Comparison of ENCODE assay signal across 8 mouse cellular contexts in the genomic region with DNA sequence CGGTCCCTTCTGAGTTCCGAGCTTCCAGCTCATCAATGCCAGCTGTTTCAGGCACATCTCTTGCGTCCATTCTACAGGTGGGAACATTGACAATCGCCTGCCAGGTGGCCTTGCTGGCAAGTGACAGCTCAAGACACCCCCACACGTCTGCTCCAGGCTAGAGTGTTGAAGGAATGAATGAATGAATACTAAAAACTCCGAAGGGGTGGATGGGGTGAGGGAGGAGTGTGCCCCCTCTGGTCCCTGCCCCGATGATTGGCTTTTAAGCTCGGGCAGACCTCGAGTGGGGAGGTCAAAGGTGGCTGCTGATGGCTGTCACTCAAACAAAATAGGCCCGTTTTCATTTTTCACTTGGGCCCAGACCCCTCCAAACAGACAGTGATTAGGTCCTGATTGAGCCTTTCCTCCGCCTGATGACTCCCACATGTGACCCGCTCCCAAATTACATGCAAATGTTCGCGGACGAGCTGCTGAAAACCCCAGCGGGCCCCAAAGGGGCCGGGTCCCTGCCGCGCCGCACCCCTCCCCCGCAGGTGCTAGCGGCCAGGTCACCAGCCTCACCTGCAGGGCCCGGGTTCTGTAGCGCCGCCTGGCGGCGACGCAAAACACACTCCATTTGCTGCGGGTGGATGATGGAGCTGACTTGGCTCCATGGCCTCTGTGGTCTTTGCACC.
DNase-seq lines count a peak whose midpoint lies in the region; ATAC-seq lines count a peak whose summit lies in the region.

No protein-coding gene starts in this region.

- H3K4me3 ChIP-seq in heart, embryonic 10.5 days, result peak overlapping the region; percentile 55
- H3K4me3 ChIP-seq in lung, embryonic 15.5 days, result peak overlapping the region; percentile 17; the same call in 1 of the 2 replicates

- no peak overlapping the region for H3K27ac ChIP-seq in heart, embryonic 10.5 days
- H3K27ac ChIP-seq in lung, embryonic 15.5 days, result no peak overlapping the region

- peaks cover 46% of the 10 kb centered on the region for H3K4me1 ChIP-seq in heart, embryonic 10.5 days
- H3K4me1 ChIP-seq in lung, embryonic 15.5 days, result peaks cover 26% of the 10 kb centered on the region

- H3K4me2 ChIP-seq in lung, embryonic 15.5 days, result peak overlapping the region; percentile 61

- no peak overlapping the region for H3K9ac ChIP-seq in lung, embryonic 15.5 days

- ATAC-seq in lung, embryonic 15.5 days (ENCODE audit: borderline replicate concordance, extremely low read depth, low FRiP score, low TSS enrichment), result no peak
- ATAC-seq in megakaryocyte, adult 5-6 weeks (ENCODE audit: poor library complexity, severe bottlenecking), result no peak

- no peaks in the 10 kb centered on the region for H3K9me3 ChIP-seq in heart, embryonic 10.5 days
- H3K9me3 ChIP-seq in lung, embryonic 15.5 days, result no peaks in the 10 kb centered on the region

- WGBS in heart, embryonic 10.5 days, result 3% methylated on average over 29 of the region's 29 CpGs
- WGBS in lung, embryonic 15.5 days, result 3% methylated on average over 29 of the region's 29 CpGs

- H3K36me3 ChIP-seq in heart, embryonic 10.5 days, result no peaks in the 10 kb centered on the region
- no peaks in the 10 kb centered on the region for H3K36me3 ChIP-seq in lung, embryonic 15.5 days
- no peaks in the 10 kb centered on the region for H3K36me3 ChIP-seq in splenic B cell, adult 2 months (ENCODE audit: control insufficient read depth, insufficient read depth, low read length, poor library complexity, severe bottlenecking)

- no peak for DNase-seq in heart, embryonic 10.5 days (ENCODE audit: low spot score)
- DNase-seq in heart, adult 8-10 months (ENCODE audit: low spot score), result no peak
- DNase-seq in cerebellum, adult 11-12 months, result peak; percentile 34
- peak; percentile 72 for DNase-seq in forelimb bud, embryonic 11.5 days (ENCODE audit: low read depth, low spot score)
- DNase-seq in kidney, adult 18-20 months, result peak; percentile 27
- DNase-seq in splenic B cell, adult 2 months (ENCODE audit: low read depth, low spot score), result peak; percentile 38

- H3K27me3 ChIP-seq in heart, embryonic 10.5 days (ENCODE audit: insufficient read depth, poor library complexity, severe bottlenecking), result peaks cover 89% of the 10 kb centered on the region
- peaks cover 77% of the 10 kb centered on the region for H3K27me3 ChIP-seq in lung, embryonic 15.5 days
- no peaks in the 10 kb centered on the region; the same call in none of the 2 replicates for H3K27me3 ChIP-seq in splenic B cell, adult 2 months (ENCODE audit: control insufficient read depth, insufficient read depth, low read length, poor library complexity, severe bottlenecking)

Comparison
In these comparisons a context has a peak if more than half of its experiments do, and no peak if none do; other contexts are left out.
1. DNase-seq: peak in cerebellum, adult 11-12 months (single experiment), forelimb bud, embryonic 11.5 days (single experiment), kidney, adult 18-20 months (single experiment) and splenic B cell, adult 2 months (single experiment); none in heart, embryonic 10.5 days (single experiment) and heart, adult 8-10 months (single experiment).